Mouse (Mus musculus): Measurements from ENCODE around the gene Rspo3. TPM values are rescaled to one million over a fixed set of nuclear protein-coding genes. Genes with fewer than 3 reads are reported as not detected.

Rspo3 gene
- polyA plus RNA-seq (2012) = not detected in 2 replicates

GRCm38 (mm10) chr10:29535546-29536260 is at the start of gene Rspo3:
Gene Rspo3 (minus strand): TSS chr10:29535867.
- Histone ChIP-seq H3K36me3 (ENCODE audit: control insufficient read depth) (no peaks in the 10 kb centered on the region), H3K9me3 (ENCODE audit: control insufficient read depth, low read length) (no peaks in the 10 kb centered on the region), H3K4me3 (replicated peaks) (peak within 1 kb of the TSS; percentile 16), H3K4me1 (ENCODE audit: control insufficient read depth) (no peaks in the 10 kb centered on the region), H3K27me3 (ENCODE audit: control insufficient read depth) (peaks cover 60% of the 10 kb centered on the region)
- TF ChIP-seq GATA1 (IDR thresholded peaks at IDR 0.05; ENCODE audit: low read length) (no peak), TAL1 (IDR thresholded peaks at IDR 0.05; ENCODE audit: low read length) (no peak)

GRCm38 (mm10) chr10:29581940-29582339 is 46.3 kb upstream of the Rspo3 start:
- no peaks in the 10 kb centered on the region for H3K9me3 ChIP-seq (ENCODE audit: control insufficient read depth, low read length)
- TF ChIP-seq GATA1 (IDR thresholded peaks at IDR 0.05; ENCODE audit: low read length) (no peak), TAL1 (IDR thresholded peaks at IDR 0.05; ENCODE audit: low read length) (no peak)
- no peaks in the 10 kb centered on the region for H3K36me3 ChIP-seq (ENCODE audit: control insufficient read depth)

GRCm38 (mm10) chr10:29581476-29581875 is 45.8 kb upstream of the Rspo3 start:
- Histone ChIP-seq H3K36me3 (ENCODE audit: control insufficient read depth) (no peaks in the 10 kb centered on the region), H3K4me1 (ENCODE audit: control insufficient read depth) (no peaks in the 10 kb centered on the region), H3K4me3 (replicated peaks) (no peak overlapping the region), H3K27me3 (ENCODE audit: control insufficient read depth) (no peaks in the 10 kb centered on the region), H3K9me3 (ENCODE audit: control insufficient read depth, low read length) (no peaks in the 10 kb centered on the region)
- no peak for TF ChIP-seq GATA1 (IDR thresholded peaks at IDR 0.05; ENCODE audit: low read length)
- no peak for TF ChIP-seq TAL1 (IDR thresholded peaks at IDR 0.05; ENCODE audit: low read length)

More at GRCm38 (mm10) chr10:29581940-29582339, 46.3 kb upstream of the Rspo3 start:
- Histone ChIP-seq H3K27me3 (ENCODE audit: control insufficient read depth) (no peaks in the 10 kb centered on the region), H3K4me3 (replicated peaks) (no peak overlapping the region), H3K4me1 (ENCODE audit: control insufficient read depth) (no peaks in the 10 kb centered on the region)

- TF ChIP-seq GATA1 (IDR thresholded peaks at IDR 0.05; ENCODE audit: low read length) (no peak), TAL1 (IDR thresholded peaks at IDR 0.05; ENCODE audit: low read length) (no peak)
- Histone ChIP-seq H3K4me3 (replicated peaks) (no peak overlapping the region), H3K36me3 (ENCODE audit: control insufficient read depth) (no peaks in the 10 kb centered on the region), H3K4me1 (ENCODE audit: control insufficient read depth) (no peaks in the 10 kb centered on the region), H3K27me3 (ENCODE audit: control insufficient read depth) (no peaks in the 10 kb centered on the region), H3K9me3 (ENCODE audit: control insufficient read depth, low read length) (no peaks in the 10 kb centered on the region)
Measured at GRCm38 (mm10) chr10:29555983-29556382, 20.3 kb upstream of the Rspo3 start.

- H3K4me3 ChIP-seq (replicated peaks) = no peak overlapping the region
- no peaks in the 10 kb centered on the region for H3K9me3 ChIP-seq (ENCODE audit: control insufficient read depth, low read length)
- no peaks in the 10 kb centered on the region for H3K4me1 ChIP-seq (ENCODE audit: control insufficient read depth)
- no peaks in the 10 kb centered on the region for H3K36me3 ChIP-seq (ENCODE audit: control insufficient read depth)
- H3K27me3 ChIP-seq (ENCODE audit: control insufficient read depth) = no peaks in the 10 kb centered on the region
- TF ChIP-seq GATA1 (IDR thresholded peaks at IDR 0.05; ENCODE audit: low read length) (no peak), TAL1 (IDR thresholded peaks at IDR 0.05; ENCODE audit: low read length) (no peak)
Measured at GRCm38 (mm10) chr10:29554365-29554764, 18.7 kb upstream of the Rspo3 start.

- H3K27me3 ChIP-seq (ENCODE audit: control insufficient read depth) = peaks cover under 1% of the 10 kb centered on the region; the same call in 1 of the 2 replicates
- no peaks in the 10 kb centered on the region for H3K9me3 ChIP-seq (ENCODE audit: control insufficient read depth, low read length)
- H3K4me3 ChIP-seq (replicated peaks) = no peak overlapping the region
- TF ChIP-seq TAL1 (IDR thresholded peaks at IDR 0.05; ENCODE audit: low read length) (no peak), GATA1 (IDR thresholded peaks at IDR 0.05; ENCODE audit: low read length) (no peak)
- H3K4me1 ChIP-seq (ENCODE audit: control insufficient read depth) = no peaks in the 10 kb centered on the region
- no peaks in the 10 kb centered on the region for H3K36me3 ChIP-seq (ENCODE audit: control insufficient read depth)
Measured at GRCm38 (mm10) chr10:29542982-29543381, 7.3 kb upstream of the Rspo3 start.

- no peak for TF ChIP-seq TAL1 (IDR thresholded peaks at IDR 0.05; ENCODE audit: low read length)
- no peak for TF ChIP-seq GATA1 (IDR thresholded peaks at IDR 0.05; ENCODE audit: low read length)
- Histone ChIP-seq H3K4me1 (ENCODE audit: control insufficient read depth) (no peaks in the 10 kb centered on the region), H3K27me3 (ENCODE audit: control insufficient read depth) (peaks cover 28% of the 10 kb centered on the region), H3K4me3 (replicated peaks) (no peak overlapping the region), H3K9me3 (ENCODE audit: control insufficient read depth, low read length) (no peaks in the 10 kb centered on the region), H3K36me3 (ENCODE audit: control insufficient read depth) (no peaks in the 10 kb centered on the region)
Measured at GRCm38 (mm10) chr10:29539516-29539915, 3.8 kb upstream of the Rspo3 start.

- no peak overlapping the region for H3K4me3 ChIP-seq (replicated peaks)
- TF ChIP-seq TAL1 (IDR thresholded peaks at IDR 0.05; ENCODE audit: low read length) (no peak), GATA1 (IDR thresholded peaks at IDR 0.05; ENCODE audit: low read length) (no peak)
- H3K9me3 ChIP-seq (ENCODE audit: control insufficient read depth, low read length) = no peaks in the 10 kb centered on the region
Measured at GRCm38 (mm10) chr10:29538791-29539190, 3.1 kb upstream of the Rspo3 start.

GRCm38 (mm10) chr10:29534830-29535227 is 838 bp downstream of the Rspo3 start:
- Histone ChIP-seq H3K4me1 (ENCODE audit: control insufficient read depth) (no peaks in the 10 kb centered on the region), H3K9me3 (ENCODE audit: control insufficient read depth, low read length) (no peaks in the 10 kb centered on the region), H3K27me3 (ENCODE audit: control insufficient read depth) (peaks cover 60% of the 10 kb centered on the region), H3K4me3 (replicated peaks) (no peak overlapping the region), H3K36me3 (ENCODE audit: control insufficient read depth) (no peaks in the 10 kb centered on the region)
- TF ChIP-seq TAL1 (IDR thresholded peaks at IDR 0.05; ENCODE audit: low read length) (no peak), GATA1 (IDR thresholded peaks at IDR 0.05; ENCODE audit: low read length) (no peak)

More at GRCm38 (mm10) chr10:29538791-29539190, 3.1 kb upstream of the Rspo3 start:
- peaks cover 35% of the 10 kb centered on the region for H3K27me3 ChIP-seq (ENCODE audit: control insufficient read depth)
- H3K36me3 ChIP-seq (ENCODE audit: control insufficient read depth) = no peaks in the 10 kb centered on the region
- no peaks in the 10 kb centered on the region for H3K4me1 ChIP-seq (ENCODE audit: control insufficient read depth)

Data from erythroblast, embryonic 14.5 days (primary cell).